Mouse (Mus musculus) limb, embryonic 14.5 days (tissue): ENCODE results near the gene Tor4a. TPM values are rescaled to one million over a fixed set of nuclear protein-coding genes. Genes with fewer than 3 reads are reported as not detected.

Experiments used
- ATAC-seq: fragments of 200-750 bp; cut with Nextera tagmentation; 2 replicates; pipeline ENCODE4 v1.8.0; 2017; ENCODE audit warnings: low read depth, moderate number of reproducible peaks, moderate TSS enrichment; ENCODE audit not compliant: low FRiP score
- DNase-seq: peaks from one replicate; pipeline ENCODE4 v3.0.0-alpha.2; 2015; ENCODE audit warnings: low spot score
- H3K27ac ChIP-seq: fragments of 300-500 bp; sonication (generic); replicated peaks from 2 replicates; pipeline ENCODE4 v1.5.1; 2014; ENCODE audit warnings: low read depth, mild to moderate bottlenecking, low read length, moderate library complexity, mixed read lengths
- H3K27me3 ChIP-seq: fragments of 300-500 bp; sonication (generic); 2 replicates; pipeline ENCODE4 v1.6.1; 2014; ENCODE audit warnings: low read length, mixed read lengths; ENCODE audit not compliant: control insufficient read depth, insufficient read depth
- H3K36me3 ChIP-seq: fragments of 300-500 bp; sonication (generic); 2 replicates; pipeline ENCODE4 v1.6.1; 2014; ENCODE audit warnings: mild to moderate bottlenecking, low read length, moderate library complexity, mixed read lengths; ENCODE audit not compliant: control insufficient read depth, insufficient read depth
- H3K4me1 ChIP-seq: fragments of 300-500 bp; sonication (generic); 2 replicates; pipeline ENCODE4 v1.6.1; 2014; ENCODE audit warnings: antibody characterized with exemption, low read length, mixed read lengths; ENCODE audit not compliant: control insufficient read depth, insufficient read depth
- H3K4me2 ChIP-seq: fragments of 300-500 bp; sonication (generic); replicated peaks from 2 replicates; pipeline ENCODE4 v1.6.1; 2014; ENCODE audit warnings: low read depth, mild to moderate bottlenecking, low read length, moderate library complexity; ENCODE audit not compliant: severe bottlenecking
- H3K4me3 ChIP-seq: fragments of 300-500 bp; sonication (generic); replicated peaks from 2 replicates; pipeline ENCODE4 v1.5.1; 2014; ENCODE audit warnings: low read length
- H3K9ac ChIP-seq: fragments of 300-500 bp; sonication (generic); 2 replicates; pipeline ENCODE4 v1.6.1; 2014; ENCODE audit warnings: mild to moderate bottlenecking, low read depth, low read length, moderate library complexity; ENCODE audit not compliant: severe bottlenecking
- H3K9me3 ChIP-seq: fragments of 300-500 bp; sonication (generic); 2 replicates; pipeline ENCODE4 v1.6.1; 2016; ENCODE audit warnings: low read length; ENCODE audit not compliant: control insufficient read depth
- POLR2A ChIP-seq: fragments of 200-500 bp; IDR thresholded peaks from 2 replicates; pipeline ENCODE4 v1.8.0; 2012; ENCODE audit warnings: inconsistent platforms, mild to moderate bottlenecking, moderate library complexity, borderline replicate concordance; ENCODE audit not compliant: insufficient read depth, insufficient read length; ENCODE audit errors: extremely low read depth
- WGBS: fragments of 180-500 bp; shearing (Covaris S2); extraction: QIAGEN DNeasy Blood & Tissue Kit; methylation state at CpG from one replicate; pipeline ENCODE4 v1.1.7; 2014; 5-methylcytosine and 5-hydroxymethylcytosine counted together
- polyA plus RNA-seq, 2 experiments: library from polyadenylated mRNA; depleted of rRNA in 1 of 2; stranded (reverse) in 1 of 2; unstranded in 1 of 2; fragments of >200 nt; fragmentation: Nextera tagmentation in 1 of 2; extraction: Ambion mirVana in 1 of 2; gene quantifications; 2 replicates each; pipeline versions ENCODE4 v1.2.1 to v1.2.3; 2012 to 2014

Tor4a gene
- polyA plus RNA-seq, 2 experiments = 5.9 to 8.1 TPM

GRCm38 (mm10) chr2:25224766-25225752, 28.4 kb upstream of the Tor4a start:
- Histone ChIP-seq H3K4me3 (peak overlapping the region; percentile 86), H3K4me1 (peaks cover 12% of the 10 kb centered on the region), H3K9me3 (no peaks in the 10 kb centered on the region), H3K9ac (peak overlapping the region; percentile 72), H3K27me3 (no peaks in the 10 kb centered on the region), H3K36me3 (peaks cover 9% of the 10 kb centered on the region; the same call in 1 of the 2 replicates), H3K4me2 (peak overlapping the region; percentile 50), H3K27ac (peak overlapping the region; percentile 91)
- peak; percentile 100 for DNase-seq
- WGBS = 2% methylated on average over 35 of the region's 41 CpGs
- ATAC-seq = peak; percentile 96
- peak; percentile 78; the same call in 1 of the 2 replicates for TF ChIP-seq POLR2A

- Histone ChIP-seq H3K27ac (peak within 1 kb of the TSS; percentile 91), H3K9ac (peak within 1 kb of the TSS; percentile 76), H3K4me2 (peak within 1 kb of the TSS; percentile 57), H3K4me1 (peaks cover 12% of the 10 kb centered on the region), H3K36me3 (peaks cover 9% of the 10 kb centered on the region; the same call in 1 of the 2 replicates), H3K9me3 (no peaks in the 10 kb centered on the region), H3K27me3 (no peaks in the 10 kb centered on the region), H3K4me3 (peak within 1 kb of the TSS; percentile 86)
- WGBS = 0% methylated on average over 13 of the region's 17 CpGs
- TF ChIP-seq POLR2A = peak; percentile 99; the same call in 1 of the 2 replicates
- no peak for ATAC-seq
- no peak for DNase-seq
These were observed 27.7 kb upstream of the Tor4a start, which contains the start of gene Tubb4b for GRCm38 (mm10) chr2:25224492-25224765. TSS of gene Tubb4b (minus strand) at chr2:25224702.

GRCm38 (mm10) chr2:25223681-25224491, 27.2 kb upstream of the Tor4a start:
- H3K27ac ChIP-seq = peak overlapping the region; percentile 79
- H3K9ac ChIP-seq = peak overlapping the region; percentile 76
- 4% methylated on average over 35 of the region's 53 CpGs for WGBS
- H3K9me3 ChIP-seq = no peaks in the 10 kb centered on the region
- ATAC-seq (0 out of 2 replicates have a peak, but pooled peaks have one; percentile 4), DNase-seq (peak; percentile 54)
- H3K4me3 ChIP-seq = peak overlapping the region; percentile 86
- no peaks in the 10 kb centered on the region for H3K27me3 ChIP-seq
- peaks cover 11% of the 10 kb centered on the region for H3K4me1 ChIP-seq
- TF ChIP-seq POLR2A = no peak
- peaks cover 9% of the 10 kb centered on the region; the same call in 1 of the 2 replicates for H3K36me3 ChIP-seq
- peak overlapping the region; percentile 57 for H3K4me2 ChIP-seq

GRCm38 (mm10) chr2:25221331-25221772, 24.7 kb upstream of the Tor4a start:
- H3K4me3 ChIP-seq = no peak overlapping the region
- no peaks in the 10 kb centered on the region for H3K9me3 ChIP-seq
- H3K27me3 ChIP-seq = no peaks in the 10 kb centered on the region
- no peak for ATAC-seq
- H3K9ac ChIP-seq = no peak overlapping the region
- H3K27ac ChIP-seq = no peak overlapping the region
- no peak overlapping the region for H3K4me2 ChIP-seq
- H3K36me3 ChIP-seq = peaks cover 9% of the 10 kb centered on the region; the same call in 1 of the 2 replicates
- H3K4me1 ChIP-seq = peaks cover 10% of the 10 kb centered on the region
- DNase-seq = no peak
- TF ChIP-seq POLR2A = no peak
- 67% methylated on average over 5 of the region's 5 CpGs for WGBS

- TF ChIP-seq POLR2A = no peak
- ATAC-seq = no peak
These were observed 21.8 kb upstream of the Tor4a start, which contains the start of gene Fam166a for GRCm38 (mm10) chr2:25218445-25218844. TSS of gene Fam166a (plus strand) at chr2:25218745.

More at GRCm38 (mm10) chr2:25218445-25218844, 21.8 kb upstream of the Tor4a start, which contains the start of gene Fam166a:
- Histone ChIP-seq H3K36me3 (peaks cover 9% of the 10 kb centered on the region; the same call in 1 of the 2 replicates), H3K27ac (no peak within 1 kb of the TSS), H3K9ac (no peak within 1 kb of the TSS), H3K9me3 (no peaks in the 10 kb centered on the region), H3K27me3 (no peaks in the 10 kb centered on the region), H3K4me2 (no peak within 1 kb of the TSS), H3K4me1 (peaks cover 3% of the 10 kb centered on the region), H3K4me3 (no peak within 1 kb of the TSS)
- no peak for DNase-seq
